Comparison of ENCODE assay signal across 25 mouse cellular contexts in the genomic region with DNA sequence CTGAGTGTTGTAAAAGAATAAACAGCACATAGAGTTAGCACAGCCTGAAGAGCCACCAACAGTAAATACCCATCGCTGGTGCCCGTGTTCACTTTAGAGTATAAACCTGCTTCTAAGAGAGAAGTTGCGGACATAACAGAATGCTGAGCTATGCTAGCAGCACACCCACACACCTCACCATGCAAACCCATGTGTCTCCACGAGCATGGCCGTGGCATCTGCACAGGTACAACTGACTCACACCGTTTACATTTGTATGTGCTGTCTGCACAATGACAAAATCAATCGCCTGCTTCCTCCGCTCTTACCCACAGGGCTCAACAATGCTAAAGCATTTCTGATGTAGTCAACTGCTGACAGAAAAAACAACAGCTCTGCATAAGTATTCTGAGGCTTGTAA.
DNase-seq lines count a peak whose midpoint lies in the region; ATAC-seq lines count a peak whose summit lies in the region.
"Had no signal": no experiment of that assay in that cellular context is flagged by ENCODE, and none has a peak within 500 bp of the region (broad histone marks: within the 10 kb centered on the region; RNA-seq: fewer than 3 reads in every experiment).

No protein-coding gene starts in this region.

- WGBS in embryonic facial prominence, embryonic 15.5 days: 78% methylated on average over 8 of the region's 8 CpGs
- 94% methylated on average over 8 of the region's 8 CpGs for WGBS in embryonic facial prominence, embryonic 10.5 days

- H3K9me3 ChIP-seq in embryonic facial prominence, embryonic 15.5 days (replicated peaks): no peaks in the 10 kb centered on the region
- H3K9me3 ChIP-seq in embryonic facial prominence, embryonic 10.5 days: no peaks in the 10 kb centered on the region
- H3K9me3 ChIP-seq: embryonic facial prominence, embryonic 12.5 days; forebrain, embryonic 10.5 days; forebrain, embryonic 13.5 days; heart, embryonic 10.5 days; heart, embryonic 13.5 days had no signal

- no peaks in the 10 kb centered on the region for H3K27me3 ChIP-seq in embryonic facial prominence, embryonic 15.5 days
- no peaks in the 10 kb centered on the region for H3K27me3 ChIP-seq in embryonic facial prominence, embryonic 10.5 days (replicated peaks; ENCODE audit: low read depth, poor library complexity, severe bottlenecking)
- H3K27me3 ChIP-seq: embryonic facial prominence, embryonic 12.5 days; forebrain, embryonic 13.5 days; heart, embryonic 13.5 days had no signal

- 0 out of 2 replicates have a peak overlapping the region, but pooled peaks have one; percentile 34 for H3K27ac ChIP-seq in embryonic facial prominence, embryonic 15.5 days (replicated peaks)
- no peak overlapping the region for H3K27ac ChIP-seq in embryonic facial prominence, embryonic 10.5 days (replicated peaks)
- H3K27ac ChIP-seq: embryonic facial prominence, embryonic 12.5 days; forebrain, embryonic 10.5 days; forebrain, embryonic 13.5 days; heart, adult 2 months; heart, embryonic 10.5 days; heart, embryonic 13.5 days; hindbrain, embryonic 14.5 days; hindbrain, postnatal 0 days had no signal

- no peaks in the 10 kb centered on the region for H3K36me3 ChIP-seq in embryonic facial prominence, embryonic 15.5 days
- H3K36me3 ChIP-seq in embryonic facial prominence, embryonic 10.5 days (replicated peaks): no peaks in the 10 kb centered on the region
- H3K36me3 ChIP-seq: embryonic facial prominence, embryonic 12.5 days; forebrain, embryonic 10.5 days; heart, embryonic 10.5 days; heart, embryonic 13.5 days had no signal

- DNase-seq in embryonic facial prominence, embryonic 10.5 days (ENCODE audit: low spot score): no peak
- DNase-seq in right cerebral cortex, adult 2 months (ENCODE audit: low spot score in 2 of 2): peak; percentile 24 to 48
- DNase-seq in right cerebral cortex, postnatal 14 days: no peak
- peak; percentile 61 for DNase-seq in brain, adult 2 months (ENCODE audit: low read depth, low spot score)
- no peak for DNase-seq in cerebellum, postnatal 36 days
- DNase-seq in urinary bladder, postnatal 36 days (ENCODE audit: low spot score in 2 of 2): no peak
- DNase-seq: adrenal gland, adult 2 months; adrenal gland, postnatal 14 days; cerebellum, adult 11-12 months; cerebellum, adult 8-10 months; cerebellum, postnatal 10 days; gastrocnemius, postnatal 25 days; heart, adult 2 months; heart, postnatal 14 days; heart, postnatal 4 days had no signal

- H3K4me2 ChIP-seq in embryonic facial prominence, embryonic 15.5 days (replicated peaks): no peak overlapping the region
- H3K4me2 ChIP-seq: embryonic facial prominence, embryonic 12.5 days; forebrain, embryonic 13.5 days; heart, embryonic 13.5 days; hindbrain, embryonic 14.5 days had no signal

- no peak for ATAC-seq in embryonic facial prominence, embryonic 15.5 days (ENCODE audit: insufficient number of reproducible peaks, low FRiP score, low TSS enrichment, low read depth)
- ATAC-seq: forebrain, embryonic 13.5 days; forebrain, embryonic 16.5 days; hindbrain, postnatal 0 days had no signal

- no peak overlapping the region for H3K4me3 ChIP-seq in embryonic facial prominence, embryonic 15.5 days (replicated peaks)
- H3K4me3 ChIP-seq in embryonic facial prominence, embryonic 10.5 days: no peak overlapping the region
- H3K4me3 ChIP-seq: embryonic facial prominence, embryonic 12.5 days; erythroblast, embryonic 14.5 days; forebrain, embryonic 10.5 days; forebrain, embryonic 13.5 days; heart, adult 2 months; heart, embryonic 10.5 days; heart, embryonic 13.5 days had no signal

- no peak overlapping the region for H3K9ac ChIP-seq in embryonic facial prominence, embryonic 15.5 days
- H3K9ac ChIP-seq: embryonic facial prominence, embryonic 12.5 days; forebrain, embryonic 13.5 days; heart, embryonic 13.5 days; hindbrain, embryonic 14.5 days had no signal

- peaks cover 10% of the 10 kb centered on the region for H3K4me1 ChIP-seq in embryonic facial prominence, embryonic 15.5 days
- peaks cover 5% of the 10 kb centered on the region; the same call in 1 of the 2 replicates for H3K4me1 ChIP-seq in embryonic facial prominence, embryonic 10.5 days
- H3K4me1 ChIP-seq: forebrain, embryonic 10.5 days had no signal

Comparison
In these comparisons a context has a peak if more than half of its experiments do, and no peak if none do; other contexts are left out.
1. DNase-seq: peak in right cerebral cortex, adult 2 months (2 of 2) and brain, adult 2 months (single experiment); none in embryonic facial prominence, embryonic 10.5 days (single experiment), right cerebral cortex, postnatal 14 days (single experiment), cerebellum, postnatal 36 days (0 of 2) and urinary bladder, postnatal 36 days (0 of 2).